Mouse (Mus musculus) ES-Bruce4 (cell line): ENCODE data around the gene Olfr43. TPM values are rescaled to one million over a fixed set of nuclear protein-coding genes. Genes with fewer than 3 reads are reported as not detected.

Experiments used
- H3K27ac ChIP-seq: 2 replicates; pipeline ENCODE4 v1.5.1; 2012; ENCODE audit warnings: low read length, inconsistent platforms; ENCODE audit not compliant: insufficient read depth
- H3K27me3 ChIP-seq: 2 replicates; pipeline ENCODE4 v1.6.1; 2012; ENCODE audit warnings: mild to moderate bottlenecking, low read length, inconsistent platforms; ENCODE audit not compliant: control insufficient read depth, poor library complexity, insufficient read depth, severe bottlenecking
- H3K36me3 ChIP-seq: 2 replicates; pipeline ENCODE4 v1.6.1; 2012; ENCODE audit warnings: inconsistent platforms, mild to moderate bottlenecking, low read length, moderate library complexity; ENCODE audit not compliant: control insufficient read depth, poor library complexity, insufficient read depth, severe bottlenecking
- H3K4me1 ChIP-seq: one replicate; pipeline ENCODE4 v1.8.1; 2011; ENCODE audit warnings: low read length; ENCODE audit not compliant: control insufficient read depth, insufficient read depth
- H3K4me3 ChIP-seq: 2 replicates; pipeline ENCODE4 v1.5.1; 2011; ENCODE audit warnings: low read depth, mild to moderate bottlenecking, low read length
- H3K9ac ChIP-seq: 2 replicates; pipeline ENCODE4 v1.6.1; 2012; ENCODE audit warnings: low read depth, mild to moderate bottlenecking, inconsistent platforms; ENCODE audit not compliant: poor library complexity, severe bottlenecking
- H3K9me3 ChIP-seq: replicated peaks from 2 replicates; pipeline ENCODE4 v1.6.1; 2012; ENCODE audit warnings: mild to moderate bottlenecking, low read length, inconsistent platforms; ENCODE audit not compliant: control insufficient read depth, poor library complexity, insufficient read depth, severe bottlenecking
- CTCF ChIP-seq: IDR thresholded peaks from one replicate; pipeline ENCODE4 v1.8.1; 2011; ENCODE audit warnings: low read depth, low read length
- EP300 ChIP-seq: IDR thresholded peaks from 2 replicates; pipeline ENCODE4 v1.6.1; 2011; ENCODE audit warnings: low read depth, low read length; ENCODE audit not compliant: insufficient read depth
- POLR2A ChIP-seq: IDR thresholded peaks from one replicate; pipeline ENCODE4 v1.8.1; 2011; ENCODE audit warnings: low read length; ENCODE audit not compliant: insufficient read depth
- polyA plus RNA-seq: library from polyadenylated mRNA; stranded (reverse); fragments of >200 nt; gene quantifications from 2 replicates; pipeline ENCODE4 v1.2.4, GENCODE M21; 2011; ENCODE audit warnings: low read depth; ENCODE audit not compliant: missing spikeins, insufficient read depth, insufficient read length

The Olfr43 gene
- polyA plus RNA-seq, 1 experiment: not detected

DNA sequence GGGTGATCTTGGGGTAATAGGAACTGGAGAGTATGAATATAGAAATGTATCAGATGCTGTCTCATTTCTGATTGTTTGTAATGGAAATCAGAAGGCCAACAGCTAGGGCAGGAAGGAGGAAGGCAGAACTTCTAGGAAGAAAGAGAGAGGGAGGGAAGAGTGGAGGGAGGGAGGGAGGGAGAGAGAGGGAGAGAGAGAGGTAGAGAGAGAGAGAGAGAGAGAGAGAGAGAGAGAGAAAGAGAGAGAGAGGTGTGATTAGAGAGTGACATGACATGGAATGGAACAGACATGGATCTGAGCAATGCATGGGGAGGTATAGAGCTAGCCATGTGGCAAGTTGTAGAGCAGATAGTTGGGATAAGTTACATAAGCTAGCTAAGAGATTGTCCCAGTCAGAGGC is 42.4 kb downstream of the Olfr43 start:
- Histone ChIP-seq H3K4me3 (no peak overlapping the region), H3K36me3 (no peaks in the 10 kb centered on the region), H3K27ac (no peak overlapping the region), H3K9ac (no peak overlapping the region), H3K27me3 (no peaks in the 10 kb centered on the region), H3K4me1 (no peaks in the 10 kb centered on the region), H3K9me3 (no peaks in the 10 kb centered on the region)
- TF ChIP-seq EP300 (no peak), CTCF (no peak), POLR2A (no peak)

Other genes with a start within 250 kb of the Olfr43 start
- gene Olfr398, start 221.0 kb downstream of the Olfr43 start, polyA plus RNA-seq: not detected in 2 replicates
- not detected in 2 replicates for gene Olfr139, start 154.8 kb downstream of the Olfr43 start, polyA plus RNA-seq
- gene Olfr399, start 154.8 kb downstream of the Olfr43 start, polyA plus RNA-seq: not detected in 2 replicates
- not detected in 2 replicates for gene Zfp616, start 141.4 kb downstream of the Olfr43 start, polyA plus RNA-seq
- not detected in 2 replicates for gene Olfr401, start 97.7 kb downstream of the Olfr43 start, polyA plus RNA-seq
- not detected in 2 replicates for gene Olfr402, start 57.9 kb downstream of the Olfr43 start, polyA plus RNA-seq
- gene Olfr403, start 25.1 kb downstream of the Olfr43 start, polyA plus RNA-seq: not detected in 2 replicates
- gene Olfr406, start 48.4 kb upstream of the Olfr43 start, polyA plus RNA-seq: not detected in 2 replicates
- not detected in 2 replicates for gene Olfr59, start 72.4 kb upstream of the Olfr43 start, polyA plus RNA-seq
- not detected in 2 replicates for gene Olfr410, start 126.7 kb upstream of the Olfr43 start, polyA plus RNA-seq
- gene Olfr411, start 141.3 kb upstream of the Olfr43 start, polyA plus RNA-seq: not detected in 2 replicates
- gene Olfr412, start 150.7 kb upstream of the Olfr43 start, polyA plus RNA-seq: not detected in 2 replicates